Mouse (Mus musculus): ENCODE results near the gene Kazald1.

DNA sequence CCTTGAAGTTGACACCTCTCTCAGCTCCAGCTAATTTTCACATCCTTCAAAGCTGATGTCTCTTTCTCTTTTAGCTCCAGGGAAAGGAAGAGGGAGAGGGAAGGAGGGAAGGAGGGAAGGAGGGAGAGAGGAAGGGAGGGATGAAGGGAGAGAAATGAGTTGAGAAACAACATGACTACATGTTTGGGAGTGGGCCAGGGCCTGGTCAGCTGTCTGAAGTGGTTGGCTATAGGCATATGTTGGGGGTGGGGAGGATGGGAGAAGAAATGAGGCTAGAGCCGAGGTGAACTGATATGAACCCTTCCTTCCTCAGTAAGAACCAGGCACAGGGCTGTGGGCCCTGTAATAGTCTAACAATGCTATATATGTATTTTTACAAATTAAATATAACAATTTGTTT, 30.6 kb downstream of the Kazald1 start:
- TF ChIP-seq POLR2A (IDR thresholded peaks at IDR 0.05; ENCODE audit: insufficient read depth, low read depth, low read length) (no peak), CTCF (IDR thresholded peaks at IDR 0.05; ENCODE audit: insufficient read depth, low read depth, low read length) (no peak)

Data from olfactory bulb, adult 2 months (tissue).